Mouse (Mus musculus) bone marrow, adult 2 months (tissue): ENCODE measurements around the gene Sp1. TPM values are rescaled to one million over a fixed set of nuclear protein-coding genes. Genes with fewer than 3 reads are reported as not detected.
A peak's percentile ranks its signal among the peaks of the same experiment; 100 is the strongest.

Experiments used
- H3K27ac ChIP-seq: fragments of 200-500 bp; 2 replicates; pipeline ENCODE4 v1.5.1; 2012; ENCODE audit warnings: low read depth, mild to moderate bottlenecking, control low read depth, inconsistent platforms, low read length; ENCODE audit not compliant: control insufficient read depth, poor library complexity, insufficient read depth
- H3K4me1 ChIP-seq: fragments of 200-500 bp; 2 replicates; pipeline ENCODE4 v1.6.1; 2011; ENCODE audit warnings: low read length; ENCODE audit not compliant: control insufficient read depth, insufficient read depth
- H3K4me3 ChIP-seq: fragments of 200-500 bp; replicated peaks from 2 replicates; pipeline ENCODE3; 2011; ENCODE audit warnings: mild to moderate bottlenecking, low read depth, low read length, control low read depth; ENCODE audit not compliant: control insufficient read depth
- CTCF ChIP-seq: fragments of 200-500 bp; IDR thresholded peaks from 2 replicates; pipeline ENCODE4 v1.5.1; 2011; ENCODE audit warnings: low read length, control low read depth; ENCODE audit not compliant: control insufficient read depth, insufficient read depth
- POLR2A ChIP-seq: fragments of 200-500 bp; IDR thresholded peaks from 2 replicates; pipeline ENCODE4 v1.6.1; 2011; ENCODE audit warnings: low read depth, mild to moderate bottlenecking, control low read depth, low read length, borderline replicate concordance; ENCODE audit not compliant: control insufficient read depth
- WGBS: fragments of 180-500 bp; shearing (Covaris S2); methylation state at CpG from one replicate; pipeline ENCODE4 v1.1.7; 2018; 5-methylcytosine and 5-hydroxymethylcytosine counted together
- polyA plus RNA-seq: library from polyadenylated mRNA; stranded (reverse); fragments of >200 nt; gene quantifications from 2 replicates; pipeline ENCODE4 v1.2.4, GENCODE M21; 2011; ENCODE audit warnings: low replicate concordance; ENCODE audit not compliant: missing spikeins, insufficient read depth, insufficient read length

Gene Sp1
- polyA plus RNA-seq, 1 experiment, result 35.2 TPM

DNA sequence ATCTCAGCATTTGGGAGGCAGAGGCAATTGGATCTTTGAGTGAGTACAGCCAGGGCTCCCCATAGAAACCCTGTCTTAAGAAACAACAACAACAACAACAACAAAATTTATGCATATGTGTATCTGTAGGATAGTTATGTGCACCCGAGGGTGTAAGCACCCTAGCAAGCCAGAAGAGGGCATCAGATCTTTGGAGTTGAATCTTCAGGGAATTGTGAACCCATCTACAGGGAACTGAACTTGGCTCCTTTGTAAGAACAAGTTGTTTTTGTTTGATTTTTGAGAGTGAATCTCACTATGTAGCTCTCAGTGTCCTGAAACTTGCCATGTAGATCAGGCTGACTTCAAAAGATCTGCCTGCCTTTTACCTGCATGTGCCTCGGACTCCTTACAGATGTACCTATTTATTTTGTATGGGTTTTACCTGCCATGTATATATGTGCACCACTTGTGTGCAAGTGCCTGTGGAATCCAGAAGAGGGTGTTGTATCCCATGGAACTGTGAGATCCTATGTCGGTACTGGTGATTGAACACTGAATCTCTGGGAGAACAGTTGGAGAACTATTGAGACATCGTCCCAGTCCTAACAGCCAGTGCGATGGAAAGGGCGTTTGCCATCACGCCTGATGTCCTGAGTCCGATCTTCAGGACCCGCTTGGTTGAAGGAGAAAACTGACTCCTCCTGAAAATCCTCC, 62.9 kb downstream of the Sp1 start:
- no peak overlapping the region for H3K27ac ChIP-seq
- H3K4me1 ChIP-seq, result no peaks in the 10 kb centered on the region
- H3K4me3 ChIP-seq, result no peak overlapping the region
- 93% methylated on average over 9 of the region's 9 CpGs for WGBS
- no peak for TF ChIP-seq POLR2A
- TF ChIP-seq CTCF, result no peak

DNA sequence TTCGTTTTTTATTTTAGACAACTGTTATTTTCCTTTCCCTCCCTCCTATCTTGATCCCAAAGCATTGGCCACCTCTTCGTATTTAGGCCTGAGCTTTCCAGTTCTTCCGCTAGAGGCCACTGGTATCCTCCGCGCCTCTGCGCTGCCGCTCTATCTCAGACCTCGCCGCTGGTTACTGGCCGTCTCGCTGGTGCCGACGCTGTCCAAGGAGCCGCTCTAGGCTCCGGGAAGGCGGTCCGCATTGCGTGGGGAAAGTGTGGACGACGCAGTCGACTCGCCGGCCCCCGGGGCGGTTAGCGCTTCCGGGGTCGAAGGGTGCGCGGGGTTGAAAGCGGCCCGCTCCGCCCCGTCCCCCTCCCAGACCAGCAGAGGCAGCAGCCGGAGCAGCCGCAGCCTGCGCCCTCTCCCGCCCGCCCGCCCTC, 64.3 kb downstream of the Sp1 start, which contains the start of gene Pcbp2:
TSS of gene Pcbp2 (plus strand) at position 357 of the 422 bp plus-strand sequence.
- H3K4me3 ChIP-seq, result peak within 1 kb of the TSS; percentile 98
- no peaks in the 10 kb centered on the region for H3K4me1 ChIP-seq
- peak; percentile 52; the same call in 1 of the 2 replicates for TF ChIP-seq POLR2A
- peak; percentile 83 for TF ChIP-seq CTCF
- under 1% methylated on average over 34 of the region's 40 CpGs for WGBS
- H3K27ac ChIP-seq, result peak within 1 kb of the TSS; percentile 87

DNA sequence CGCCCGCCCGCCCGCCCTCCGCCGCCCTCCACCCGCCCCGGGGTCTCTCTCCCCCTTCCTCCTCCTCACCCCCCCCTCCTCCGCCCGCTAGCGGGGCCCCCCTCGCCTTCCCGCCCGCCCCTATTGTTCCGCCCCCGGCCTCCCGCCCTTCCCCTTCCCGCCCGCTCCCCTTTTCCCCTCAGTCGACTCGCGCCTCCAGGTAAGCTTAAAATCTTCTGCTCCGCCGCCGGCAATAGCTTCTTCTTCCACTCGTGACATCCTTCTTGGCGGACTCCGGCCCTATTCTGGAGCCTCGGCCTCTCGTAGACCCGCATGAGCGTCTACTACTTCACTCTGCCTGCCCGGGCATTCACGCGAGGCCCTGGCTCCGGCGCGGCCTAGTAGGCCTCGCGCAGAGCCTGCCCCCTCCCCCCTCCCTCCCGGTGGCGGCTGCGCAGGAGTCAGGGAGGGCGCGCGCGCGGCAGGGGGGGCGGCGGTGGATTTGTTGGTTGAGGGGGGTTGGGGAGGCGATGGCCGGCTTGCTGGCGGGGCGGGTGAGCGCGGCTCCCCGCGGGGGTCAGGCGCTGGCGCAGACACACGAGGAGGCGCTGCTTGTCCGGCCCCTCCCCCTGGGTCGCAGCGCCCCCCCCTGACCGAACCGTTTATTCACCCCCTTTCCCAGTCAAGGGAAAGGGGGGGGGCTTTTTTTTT, 64.8 kb downstream of the Sp1 start:
- under 1% methylated on average over 47 of the region's 67 CpGs for WGBS
- no peak for TF ChIP-seq CTCF
- TF ChIP-seq POLR2A, result no peak
- Histone ChIP-seq H3K27ac (peak overlapping the region; percentile 87), H3K4me1 (no peaks in the 10 kb centered on the region), H3K4me3 (peak overlapping the region; percentile 98)

DNA sequence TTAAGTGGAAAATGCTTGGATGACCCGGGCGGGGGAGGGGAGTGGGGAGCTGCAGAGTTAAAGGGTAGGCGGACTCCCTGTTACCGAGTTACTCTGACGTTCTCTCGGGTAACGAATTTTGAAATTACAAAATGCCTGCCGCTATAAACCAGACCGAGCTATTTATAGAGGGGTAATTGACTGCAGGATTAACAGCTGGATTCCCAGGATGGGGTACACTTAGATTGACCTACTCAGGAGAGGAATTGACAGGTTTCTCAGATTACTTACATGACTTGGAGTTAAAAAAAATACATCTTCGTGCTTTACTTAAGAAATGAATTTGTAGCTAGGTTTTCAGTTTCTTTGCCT, 65.3 kb downstream of the Sp1 start:
- Histone ChIP-seq H3K4me3 (peak overlapping the region; percentile 98), H3K27ac (no peak overlapping the region), H3K4me1 (no peaks in the 10 kb centered on the region)
- under 1% methylated on average over 10 of the region's 10 CpGs for WGBS
- TF ChIP-seq POLR2A, result no peak
- no peak for TF ChIP-seq CTCF

DNA sequence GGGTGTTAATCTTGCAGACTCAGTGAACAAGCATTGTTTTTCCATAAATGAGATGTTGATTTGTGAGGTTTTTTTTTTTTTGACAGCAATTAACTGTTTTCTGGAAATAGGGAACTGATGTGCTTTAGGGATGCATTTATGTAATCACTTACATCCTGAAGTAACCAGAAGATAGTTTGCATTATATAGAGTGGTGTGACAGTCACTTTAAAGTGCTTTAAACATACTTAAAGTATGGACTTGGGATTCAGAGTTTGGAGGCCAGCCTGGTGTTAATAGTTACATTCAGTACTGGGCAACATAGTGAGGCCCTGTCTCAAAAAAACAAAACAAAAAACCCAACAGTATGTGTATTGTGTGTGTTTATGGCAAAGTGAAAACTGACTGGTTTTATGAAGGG, 65.8 kb downstream of the Sp1 start:
- Histone ChIP-seq H3K4me3 (peak overlapping the region; percentile 32), H3K4me1 (no peaks in the 10 kb centered on the region), H3K27ac (no peak overlapping the region)
- no peak for TF ChIP-seq CTCF
- TF ChIP-seq POLR2A, result no peak

DNA sequence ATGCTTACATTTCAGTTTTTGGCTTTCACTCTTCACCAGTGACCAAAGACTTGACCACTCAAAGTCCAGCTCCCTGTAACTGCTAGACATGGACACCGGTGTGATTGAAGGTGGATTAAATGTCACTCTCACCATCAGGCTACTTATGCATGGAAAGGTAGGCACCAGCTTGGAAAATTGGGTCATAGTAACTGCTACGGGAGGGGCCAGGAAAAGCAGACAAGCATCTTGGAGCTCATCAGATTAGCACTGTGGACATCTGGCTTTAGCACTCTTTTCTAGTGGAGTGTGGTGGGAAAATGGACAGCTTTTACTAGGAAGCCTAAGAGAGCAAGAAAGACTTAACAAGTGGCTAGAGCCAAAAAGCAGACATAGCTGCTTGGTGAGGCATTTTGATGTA, 67.3 kb downstream of the Sp1 start:
- TF ChIP-seq POLR2A, result no peak
- TF ChIP-seq CTCF, result no peak
- 80% methylated on average over 2 of the region's 2 CpGs for WGBS
- Histone ChIP-seq H3K4me3 (no peak overlapping the region), H3K4me1 (no peaks in the 10 kb centered on the region), H3K27ac (no peak overlapping the region)

DNA sequence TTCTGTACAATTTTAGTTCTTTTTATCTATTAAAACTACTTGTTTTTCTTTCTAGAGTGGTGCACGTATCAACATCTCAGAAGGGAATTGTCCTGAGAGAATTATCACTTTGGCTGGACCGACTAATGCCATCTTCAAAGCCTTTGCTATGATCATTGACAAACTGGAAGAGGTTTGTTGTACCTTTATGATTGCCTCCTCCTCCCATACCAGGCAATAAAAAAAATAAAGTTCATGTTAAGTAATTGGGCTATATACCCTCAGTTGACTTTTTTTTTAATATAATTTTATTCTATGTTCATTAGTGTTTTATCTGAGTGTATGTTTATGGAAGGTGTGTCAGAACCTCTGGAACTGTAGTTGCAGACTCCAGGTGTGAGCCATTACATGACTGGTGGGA, 68.6 kb downstream of the Sp1 start:
- WGBS, result 88% methylated on average over 2 of the region's 2 CpGs
- Histone ChIP-seq H3K4me3 (no peak overlapping the region), H3K27ac (no peak overlapping the region), H3K4me1 (no peaks in the 10 kb centered on the region)
- TF ChIP-seq CTCF, result no peak
- TF ChIP-seq POLR2A, result no peak

DNA sequence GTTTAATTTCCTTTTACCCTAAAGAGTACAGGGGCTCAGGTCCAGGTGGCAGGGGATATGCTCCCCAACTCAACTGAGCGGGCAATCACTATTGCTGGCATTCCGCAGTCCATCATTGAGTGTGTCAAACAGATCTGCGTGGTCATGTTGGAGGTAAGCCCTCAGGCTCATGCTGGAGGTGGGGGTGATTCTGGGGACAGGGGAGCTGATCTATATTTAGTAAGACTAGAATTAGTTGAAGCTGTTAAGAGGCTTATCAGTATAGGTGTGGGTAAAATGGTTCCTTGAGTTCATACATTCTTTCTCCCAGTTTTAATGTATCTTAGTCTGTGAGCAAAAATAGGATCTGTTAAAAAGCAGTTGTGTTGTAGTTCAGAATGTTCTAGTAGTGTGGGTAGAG, 77.2 kb downstream of the Sp1 start:
- no peak overlapping the region for H3K27ac ChIP-seq
- H3K4me3 ChIP-seq, result no peak overlapping the region
- TF ChIP-seq POLR2A (no peak), CTCF (no peak)
- 95% methylated on average over 3 of the region's 3 CpGs for WGBS
- no peaks in the 10 kb centered on the region for H3K4me1 ChIP-seq
